Mouse (Mus musculus) midbrain, embryonic 12.5 days (tissue): ENCODE data around the gene Nlrp6. TPM values are rescaled to one million over a fixed set of nuclear protein-coding genes. Genes with fewer than 3 reads are reported as not detected.

Experiments
- ATAC-seq: fragments of 200-750 bp; cut with Nextera tagmentation; 2 replicates; pipeline ENCODE4 v1.8.0; 2017; ENCODE audit warnings: low read depth, moderate TSS enrichment, moderate library complexity; ENCODE audit not compliant: low FRiP score
- H3K27ac ChIP-seq: fragments of 300-500 bp; sonication (generic); replicated peaks from 2 replicates; pipeline ENCODE4 v1.5.1; 2016; ENCODE audit warnings: mild to moderate bottlenecking
- H3K27me3 ChIP-seq: fragments of 300-500 bp; sonication (generic); 2 replicates; pipeline ENCODE4 v1.6.1; 2016; ENCODE audit warnings: mild to moderate bottlenecking
- H3K36me3 ChIP-seq: fragments of 300-500 bp; sonication (generic); 2 replicates; pipeline ENCODE4 v1.6.1; 2016
- H3K4me1 ChIP-seq: fragments of 300-500 bp; sonication (generic); 2 replicates; pipeline ENCODE4 v1.6.1; 2016
- H3K4me2 ChIP-seq: fragments of 300-500 bp; sonication (generic); replicated peaks from 2 replicates; pipeline ENCODE4 v1.6.1; 2016; ENCODE audit warnings: mild to moderate bottlenecking, moderate library complexity
- H3K4me3 ChIP-seq: fragments of 300-500 bp; sonication (generic); 2 replicates; pipeline ENCODE4 v1.5.1; 2016; ENCODE audit warnings: mild to moderate bottlenecking
- H3K9ac ChIP-seq: fragments of 300-500 bp; sonication (generic); replicated peaks from 2 replicates; pipeline ENCODE4 v1.6.1; 2016; ENCODE audit warnings: mild to moderate bottlenecking, moderate library complexity
- H3K9me3 ChIP-seq: fragments of 300-500 bp; sonication (generic); 2 replicates; pipeline ENCODE4 v1.6.1; 2016; ENCODE audit warnings: mild to moderate bottlenecking
- WGBS: fragments of 180-500 bp; shearing (Covaris S2); methylation state at CpG from one replicate; pipeline ENCODE4 v1.1.7; 2016; 5-methylcytosine and 5-hydroxymethylcytosine counted together
- polyA plus RNA-seq: library from polyadenylated mRNA; unstranded; fragments of >200 nt; fragmentation: Nextera tagmentation; extraction: Ambion mirVana; gene quantifications from 2 replicates; pipeline ENCODE4 v1.2.1, GENCODE M21; 2016

Gene Nlrp6
- polyA plus RNA-seq, 1 experiment from 2014 or later, result 0.08 TPM

DNA sequence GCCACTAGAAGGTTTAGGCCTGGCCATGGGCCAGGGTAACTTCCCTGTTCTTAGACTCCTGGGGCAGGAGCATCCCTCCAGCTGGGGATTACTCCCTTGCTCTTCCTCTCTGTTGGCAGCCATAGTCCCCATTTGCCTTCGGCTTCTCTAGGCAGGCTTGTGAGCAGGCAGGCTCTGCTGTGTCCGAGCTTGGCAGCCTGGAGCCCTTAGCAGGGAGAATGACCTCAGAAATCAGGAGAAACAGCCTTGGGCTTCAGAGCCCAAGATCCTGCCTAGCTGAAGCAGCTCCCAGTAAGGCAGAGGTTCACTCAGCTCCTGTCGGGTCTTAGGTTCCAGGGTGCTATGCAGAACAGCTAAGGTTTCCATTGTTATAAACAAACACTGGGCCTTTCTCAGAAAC lies 21.6 kb upstream of the Nlrp6 start:
- no peak for ATAC-seq
- H3K27me3 ChIP-seq, result no peaks in the 10 kb centered on the region
- H3K27ac ChIP-seq, result no peak overlapping the region
- no peak overlapping the region for H3K4me2 ChIP-seq
- H3K4me3 ChIP-seq, result no peak overlapping the region
- H3K36me3 ChIP-seq, result peaks cover 53% of the 10 kb centered on the region
- WGBS, result 76% methylated on average over 3 of the region's 3 CpGs
- no peaks in the 10 kb centered on the region for H3K9me3 ChIP-seq
- peaks cover 5% of the 10 kb centered on the region for H3K4me1 ChIP-seq
- no peak overlapping the region for H3K9ac ChIP-seq

DNA sequence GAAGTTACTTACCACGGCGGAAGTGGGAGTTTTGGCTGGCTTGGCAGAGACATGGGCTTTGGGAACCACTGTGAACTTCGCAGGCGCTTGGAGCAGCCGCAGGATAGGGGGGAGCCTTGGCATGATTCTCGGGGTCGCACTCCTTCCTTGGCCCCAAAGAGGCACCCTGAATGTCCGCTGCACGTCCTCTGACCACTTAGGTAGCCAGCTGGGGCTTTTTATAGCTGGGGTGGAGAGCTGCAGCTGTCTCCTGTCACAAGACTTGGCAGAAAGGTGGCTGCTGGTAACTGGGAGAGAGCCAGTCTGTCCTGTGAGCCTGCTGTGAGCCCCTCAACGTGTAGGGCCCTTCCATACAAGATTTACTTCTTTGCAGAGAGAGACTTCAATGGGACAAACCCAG lies 20.5 kb upstream of the Nlrp6 start, which contains the start of gene Cox8b:
Cox8b (minus strand) TSS at position 227 of the 400 bp plus-strand sequence.
- H3K36me3 ChIP-seq, result peaks cover 43% of the 10 kb centered on the region
- H3K9ac ChIP-seq, result no peak within 1 kb of the TSS
- no peaks in the 10 kb centered on the region for H3K9me3 ChIP-seq
- no peaks in the 10 kb centered on the region for H3K27me3 ChIP-seq
- H3K4me1 ChIP-seq, result peaks cover 5% of the 10 kb centered on the region
- WGBS, result 87% methylated on average over 10 of the region's 10 CpGs
- no peak within 1 kb of the TSS for H3K27ac ChIP-seq
- H3K4me3 ChIP-seq, result no peak within 1 kb of the TSS
- H3K4me2 ChIP-seq, result no peak within 1 kb of the TSS
- no peak for ATAC-seq

DNA sequence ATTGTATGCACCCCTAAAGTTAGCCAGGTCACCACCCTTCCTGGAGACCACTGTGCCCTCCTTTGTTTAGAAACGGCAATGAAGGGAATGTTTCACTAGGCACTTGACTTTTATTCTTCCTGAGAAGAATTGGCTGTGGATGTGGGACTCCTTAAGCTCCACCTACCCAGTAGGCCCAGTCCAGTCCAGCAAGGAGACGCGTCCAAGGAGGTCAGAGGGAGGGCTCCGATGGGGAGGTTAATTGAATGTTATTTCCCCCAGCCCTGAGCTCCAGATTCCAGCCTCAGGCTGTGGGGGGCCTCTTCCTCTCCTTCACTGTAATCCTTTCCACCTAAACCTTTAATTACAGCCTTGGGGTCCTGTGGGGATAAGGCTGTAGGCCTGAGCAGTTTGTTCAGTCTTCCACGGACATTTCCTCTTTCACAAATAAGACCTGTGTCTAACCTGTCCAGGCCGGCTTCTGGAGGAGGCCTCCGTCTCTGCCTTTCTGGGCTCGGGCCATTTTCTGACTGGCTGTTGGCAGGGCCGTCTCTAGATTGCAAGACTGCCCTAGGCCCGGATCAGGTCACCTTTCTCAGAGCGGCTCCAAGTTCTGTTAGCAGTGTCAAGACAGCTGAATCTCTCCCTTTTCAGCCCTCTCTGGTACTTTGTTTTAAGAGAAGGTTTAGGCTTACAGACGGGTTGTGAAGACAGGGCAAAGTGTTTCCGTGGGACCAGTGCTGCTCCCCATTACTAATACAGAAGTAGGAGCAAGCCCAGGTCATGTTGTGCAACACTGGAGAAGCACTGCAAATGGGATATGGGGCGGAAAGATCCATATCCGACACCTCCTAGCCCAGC lies 18.4 kb upstream of the Nlrp6 start:
- Histone ChIP-seq H3K27me3 (no peaks in the 10 kb centered on the region), H3K4me3 (no peak overlapping the region), H3K4me2 (no peak overlapping the region), H3K9ac (no peak overlapping the region), H3K9me3 (no peaks in the 10 kb centered on the region), H3K27ac (no peak overlapping the region), H3K4me1 (peaks cover 5% of the 10 kb centered on the region), H3K36me3 (peaks cover 25% of the 10 kb centered on the region)
- 80% methylated on average over 15 of the region's 15 CpGs for WGBS
- ATAC-seq, result no peak

DNA sequence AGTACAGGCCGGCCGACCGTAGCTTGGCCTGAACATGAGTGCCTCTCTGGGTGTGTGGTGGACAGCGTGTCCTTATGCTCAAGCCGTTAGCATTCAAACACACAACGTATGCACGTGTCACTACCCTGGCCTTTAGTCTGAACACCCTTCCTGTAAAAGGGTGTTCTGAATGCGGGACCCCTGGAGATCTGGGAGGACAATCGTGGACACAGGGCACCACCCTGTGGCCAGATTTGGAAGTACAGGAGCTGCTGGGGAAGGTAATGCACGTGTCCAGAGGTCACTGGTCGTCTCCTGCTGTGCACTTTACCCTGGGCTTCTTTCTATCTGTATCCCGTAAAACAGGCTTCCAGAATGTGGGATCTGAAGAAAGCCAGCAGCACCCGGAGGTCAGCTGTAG lies 17.5 kb upstream of the Nlrp6 start:
- H3K4me3 ChIP-seq, result no peak overlapping the region
- H3K4me1 ChIP-seq, result peaks cover 5% of the 10 kb centered on the region
- no peaks in the 10 kb centered on the region for H3K9me3 ChIP-seq
- no peak overlapping the region for H3K4me2 ChIP-seq
- H3K9ac ChIP-seq, result no peak overlapping the region
- no peaks in the 10 kb centered on the region for H3K27me3 ChIP-seq
- ATAC-seq, result peak; percentile 62
- H3K27ac ChIP-seq, result no peak overlapping the region
- WGBS, result 27% methylated on average over 13 of the region's 13 CpGs
- H3K36me3 ChIP-seq, result peaks cover 16% of the 10 kb centered on the region

DNA sequence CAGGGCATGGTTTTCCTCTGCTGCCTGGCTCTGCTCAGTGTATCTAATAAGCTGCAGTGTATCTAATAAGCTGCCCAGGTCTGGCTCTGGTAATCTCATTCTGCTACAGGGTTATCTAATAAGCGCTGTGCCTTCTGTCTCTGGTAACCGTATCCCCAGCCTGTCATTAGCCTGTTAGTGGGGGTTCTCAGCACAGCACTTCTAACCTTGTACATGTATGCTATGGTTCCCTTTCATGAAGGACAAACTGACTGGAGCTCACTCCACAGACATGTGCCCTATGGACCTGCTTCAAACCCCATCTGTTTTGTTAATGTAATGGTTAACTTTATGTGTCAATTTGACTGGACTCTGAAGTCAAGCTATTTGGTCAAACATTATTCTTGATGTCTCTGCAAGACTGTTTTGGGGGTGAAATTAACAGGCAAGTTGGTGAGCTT lies 15.0 kb upstream of the Nlrp6 start:
- 90% methylated on average over 2 of the region's 2 CpGs for WGBS
- H3K4me3 ChIP-seq, result no peak overlapping the region
- H3K4me2 ChIP-seq, result no peak overlapping the region
- no peaks in the 10 kb centered on the region for H3K36me3 ChIP-seq
- ATAC-seq, result no peak
- H3K4me1 ChIP-seq, result peaks cover 13% of the 10 kb centered on the region
- H3K9ac ChIP-seq, result no peak overlapping the region
- peaks cover 9% of the 10 kb centered on the region; the same call in 1 of the 2 replicates for H3K27me3 ChIP-seq
- no peaks in the 10 kb centered on the region for H3K9me3 ChIP-seq
- no peak overlapping the region for H3K27ac ChIP-seq

DNA sequence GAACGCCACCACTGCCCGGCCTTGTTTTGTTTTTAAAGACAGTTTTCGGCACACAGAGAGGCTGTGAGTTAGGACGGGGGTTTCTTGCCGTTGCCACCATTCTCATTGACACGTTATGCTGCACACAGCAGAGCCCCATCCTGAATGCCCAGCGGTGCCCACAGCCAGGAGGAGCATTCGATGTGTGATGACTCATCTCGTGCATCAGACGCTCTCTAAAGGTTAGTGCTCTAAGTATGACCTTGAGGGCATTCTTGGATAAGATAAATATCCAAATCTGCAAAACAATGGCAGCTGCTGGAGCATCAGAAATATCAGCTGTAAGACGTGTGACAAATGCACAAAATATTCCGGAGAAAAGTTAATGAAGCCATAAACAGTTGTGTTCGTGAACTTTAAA lies 13.6 kb upstream of the Nlrp6 start:
- Histone ChIP-seq H3K4me3 (no peak overlapping the region), H3K36me3 (no peaks in the 10 kb centered on the region), H3K27ac (no peak overlapping the region), H3K27me3 (peaks cover 10% of the 10 kb centered on the region; the same call in 1 of the 2 replicates), H3K4me2 (no peak overlapping the region), H3K9ac (no peak overlapping the region), H3K4me1 (peaks cover 13% of the 10 kb centered on the region), H3K9me3 (no peaks in the 10 kb centered on the region)
- 88% methylated on average over 13 of the region's 13 CpGs for WGBS
- no peak for ATAC-seq

DNA sequence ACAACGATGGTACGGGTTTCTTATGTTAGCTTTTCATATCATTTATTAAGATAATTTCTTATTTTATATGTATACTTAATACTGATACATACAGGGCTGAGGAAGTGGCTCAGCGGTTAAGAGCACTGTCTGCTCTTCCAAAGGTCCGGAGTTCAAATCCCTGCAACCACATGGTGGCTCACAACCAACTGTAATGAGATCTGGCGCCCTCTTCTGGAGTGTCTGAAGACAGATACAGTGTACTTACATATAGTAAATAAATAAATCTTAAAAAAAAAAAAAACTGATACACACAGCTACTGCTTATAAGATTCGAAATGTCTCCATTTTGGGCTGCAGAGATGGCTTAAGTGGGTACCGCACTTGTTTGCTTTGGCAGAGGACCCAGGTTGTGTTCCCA lies 13.0 kb upstream of the Nlrp6 start:
- no peak overlapping the region for H3K27ac ChIP-seq
- no peak for ATAC-seq
- 83% methylated on average over 7 of the region's 7 CpGs for WGBS
- H3K4me2 ChIP-seq, result no peak overlapping the region
- no peaks in the 10 kb centered on the region for H3K36me3 ChIP-seq
- H3K4me3 ChIP-seq, result no peak overlapping the region
- H3K9me3 ChIP-seq, result no peaks in the 10 kb centered on the region
- peaks cover 13% of the 10 kb centered on the region for H3K4me1 ChIP-seq
- H3K27me3 ChIP-seq, result peaks cover 16% of the 10 kb centered on the region
- H3K9ac ChIP-seq, result no peak overlapping the region

DNA sequence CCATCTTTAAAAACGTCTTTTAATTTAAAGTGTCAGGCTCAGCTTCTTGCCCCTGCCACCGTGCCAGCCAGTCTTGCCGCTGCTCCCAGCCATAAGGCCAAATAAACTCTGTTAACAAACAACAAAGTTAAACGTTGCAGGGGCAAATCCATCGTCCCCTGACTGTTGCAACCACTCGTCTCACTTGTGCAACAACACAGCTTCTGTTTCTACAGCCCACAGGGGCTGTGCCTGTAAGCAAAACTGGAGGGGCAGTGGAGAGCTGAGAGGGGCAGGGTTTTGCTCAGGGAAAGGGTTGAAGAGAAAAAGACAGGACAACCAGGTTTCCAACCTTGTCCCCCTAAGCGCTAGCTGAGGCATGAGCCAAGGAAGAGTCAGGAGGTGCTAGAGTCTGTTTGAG lies 12.5 kb upstream of the Nlrp6 start:
- Histone ChIP-seq H3K27me3 (peaks cover 16% of the 10 kb centered on the region), H3K9ac (no peak overlapping the region), H3K27ac (no peak overlapping the region), H3K9me3 (no peaks in the 10 kb centered on the region), H3K4me2 (peak overlapping the region; percentile 81; the same call in 1 of the 2 replicates), H3K4me1 (peaks cover 10% of the 10 kb centered on the region), H3K36me3 (no peaks in the 10 kb centered on the region), H3K4me3 (no peak overlapping the region)
- 49% methylated on average over 7 of the region's 7 CpGs for WGBS
- no peak; the same call in 1 of the 2 replicates for ATAC-seq

DNA sequence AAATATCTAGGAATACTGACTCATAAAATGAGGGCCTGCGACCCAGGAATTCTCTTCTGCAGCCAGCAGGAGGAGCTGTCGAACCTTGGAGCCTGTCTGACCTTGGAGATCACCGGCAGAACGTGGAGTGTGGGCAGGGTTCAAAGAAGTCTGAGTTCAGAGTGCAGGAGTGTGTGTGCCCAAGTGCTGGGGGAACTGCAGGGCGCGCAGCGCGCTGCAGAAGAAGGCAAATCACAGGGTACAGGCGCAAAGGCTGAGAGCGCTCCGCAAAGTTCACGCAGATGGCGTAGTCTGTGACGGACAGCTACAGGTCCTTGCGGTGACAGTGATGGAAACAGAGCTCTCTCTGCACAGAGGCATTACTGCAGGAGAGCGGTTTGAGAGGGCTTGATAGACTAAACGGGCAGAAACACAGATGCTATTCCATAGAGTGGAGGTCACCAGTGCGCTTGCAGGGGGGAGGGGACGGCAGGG lies 12.0 kb upstream of the Nlrp6 start:
- Histone ChIP-seq H3K4me3 (peak overlapping the region; percentile 37), H3K9me3 (no peaks in the 10 kb centered on the region), H3K4me2 (peak overlapping the region; percentile 81), H3K36me3 (no peaks in the 10 kb centered on the region), H3K4me1 (peaks cover 8% of the 10 kb centered on the region), H3K9ac (peak overlapping the region; percentile 43; the same call in 1 of the 2 replicates), H3K27ac (no peak overlapping the region), H3K27me3 (peaks cover 16% of the 10 kb centered on the region)
- 3% methylated on average over 19 of the region's 19 CpGs for WGBS
- ATAC-seq, result peak; percentile 72

DNA sequence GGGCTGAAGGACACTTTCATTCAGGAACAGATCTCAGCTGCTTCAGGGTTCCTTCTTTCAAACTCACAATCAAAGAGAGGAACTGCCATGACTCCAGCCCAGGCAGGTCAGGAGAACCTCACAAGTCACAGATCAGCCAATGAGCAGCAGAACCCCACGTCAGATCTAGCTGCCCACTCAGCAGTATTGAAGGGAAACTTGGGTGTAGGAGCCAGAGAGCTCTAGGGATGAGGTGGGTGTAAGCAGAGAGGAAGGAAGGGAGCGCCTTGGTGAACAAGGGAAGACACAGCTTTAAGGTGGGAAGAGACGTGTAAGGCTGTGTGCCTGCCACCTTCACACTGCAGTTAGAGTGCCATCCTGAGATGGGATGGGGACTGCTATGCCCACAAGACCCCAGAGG lies 8.4 kb upstream of the Nlrp6 start:
- Histone ChIP-seq H3K4me1 (peaks cover 8% of the 10 kb centered on the region), H3K9me3 (no peaks in the 10 kb centered on the region), H3K27ac (no peak overlapping the region), H3K4me3 (no peak overlapping the region), H3K9ac (no peak overlapping the region), H3K27me3 (peaks cover 16% of the 10 kb centered on the region), H3K36me3 (no peaks in the 10 kb centered on the region), H3K4me2 (no peak overlapping the region)
- WGBS, result 70% methylated on average over 3 of the region's 3 CpGs
- ATAC-seq, result no peak

DNA sequence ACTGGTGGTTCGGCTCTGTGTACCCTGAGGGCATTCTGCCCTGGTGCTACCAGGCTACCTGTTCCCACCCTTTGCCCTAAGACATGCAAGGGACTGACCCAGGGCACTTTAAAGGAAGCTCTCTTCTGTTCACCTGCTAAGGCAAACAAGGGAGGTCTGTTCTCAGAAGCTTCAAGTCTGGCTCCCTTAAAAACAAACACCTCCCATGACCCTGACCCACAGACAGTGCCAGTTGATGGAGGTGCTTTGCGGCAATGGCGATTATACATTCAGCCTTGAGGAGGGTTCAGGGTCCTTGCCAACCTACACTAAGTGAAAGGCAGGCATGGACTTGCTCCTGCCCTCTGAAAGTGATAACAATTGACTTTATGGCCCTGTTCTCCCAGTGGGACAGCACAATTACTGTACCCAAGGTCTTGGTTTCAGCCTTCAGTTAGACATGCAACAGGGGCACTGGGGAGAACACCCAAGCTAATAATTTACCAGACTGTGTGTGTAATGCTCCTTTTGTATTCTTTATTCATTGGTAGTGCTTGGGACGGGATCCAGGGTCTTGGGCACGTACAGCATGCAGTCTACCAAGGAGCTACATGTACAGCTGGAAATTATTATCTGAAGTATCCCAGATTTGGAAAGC lies 7.7 kb upstream of the Nlrp6 start:
- Histone ChIP-seq H3K4me2 (no peak overlapping the region), H3K27me3 (peaks cover 16% of the 10 kb centered on the region), H3K36me3 (no peaks in the 10 kb centered on the region), H3K4me1 (peaks cover 8% of the 10 kb centered on the region), H3K9me3 (no peaks in the 10 kb centered on the region), H3K4me3 (no peak overlapping the region), H3K27ac (no peak overlapping the region), H3K9ac (no peak overlapping the region)
- no peak for ATAC-seq
- WGBS, result 77% methylated on average over 5 of the region's 5 CpGs

DNA sequence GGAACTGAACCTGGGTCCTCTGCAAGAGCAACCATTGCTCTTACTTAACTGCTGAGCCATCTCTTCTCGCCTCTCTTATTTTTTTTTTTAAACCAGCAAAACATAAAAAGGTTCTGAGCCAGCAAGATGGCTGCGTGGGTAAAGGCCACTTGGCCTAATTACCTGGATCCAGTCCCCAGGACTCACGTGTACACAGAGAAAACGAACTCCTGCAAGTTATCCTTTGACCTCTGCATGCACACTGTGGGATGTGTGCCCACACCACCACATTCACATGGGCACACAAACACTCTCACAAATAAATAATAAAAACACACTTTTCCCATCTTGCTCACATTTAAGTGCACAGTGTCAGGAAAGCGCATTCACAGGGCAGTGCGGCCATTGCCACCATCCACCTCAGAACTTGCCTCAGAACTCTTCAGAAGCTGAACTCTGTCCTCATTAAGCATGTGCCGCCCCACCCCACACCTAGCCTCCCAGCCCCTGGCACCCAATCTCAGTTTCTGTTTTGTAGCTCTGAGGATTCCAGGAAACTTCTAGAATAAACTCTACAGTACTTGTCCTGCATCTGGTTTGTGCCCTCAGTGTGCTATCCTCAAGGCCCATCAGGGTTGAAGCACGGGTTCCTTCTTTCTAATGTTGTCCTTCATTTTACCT lies 6.5 kb upstream of the Nlrp6 start:
- Histone ChIP-seq H3K27me3 (peaks cover 18% of the 10 kb centered on the region), H3K9ac (no peak overlapping the region), H3K4me3 (no peak overlapping the region), H3K27ac (no peak overlapping the region), H3K4me2 (no peak overlapping the region), H3K4me1 (peaks cover 1% of the 10 kb centered on the region; the same call in 1 of the 2 replicates), H3K36me3 (no peaks in the 10 kb centered on the region), H3K9me3 (no peaks in the 10 kb centered on the region)
- 85% methylated on average over 8 of the region's 8 CpGs for WGBS
- ATAC-seq, result no peak
